Mouse (Mus musculus) embryonic fibroblast, embryonic 13.5 days (primary cell): ENCODE data around the gene Fam81b.

Source experiments
- CTCF ChIP-seq: IDR thresholded peaks from 2 replicates; pipeline ENCODE4 v1.5.1; 2011; ENCODE audit warnings: mild to moderate bottlenecking, control low read depth, low read length, moderate library complexity, borderline replicate concordance; ENCODE audit not compliant: insufficient read depth
- POLR2A ChIP-seq: IDR thresholded peaks from 2 replicates; pipeline ENCODE4 v1.6.1; 2011; ENCODE audit warnings: low read depth, mild to moderate bottlenecking, control low read depth, low read length, moderate library complexity

GRCm38 (mm10) chr13:76284597-76284996 lies 20.3 kb downstream of the Fam81b start:
- TF ChIP-seq POLR2A: no peak
- TF ChIP-seq CTCF: no peak
